Mouse (Mus musculus) forebrain, postnatal 0 days (tissue): ENCODE measurements around the gene Pck2. TPM values are rescaled to one million over a fixed set of nuclear protein-coding genes. Genes with fewer than 3 reads are reported as not detected.
A peak's percentile ranks its signal among the peaks of the same experiment; 100 is the strongest.

Experiments
- ATAC-seq: fragments of 200-750 bp; cut with Nextera tagmentation; 2 replicates; pipeline ENCODE4 v1.8.0; 2017; ENCODE audit warnings: mild to moderate bottlenecking, moderate library complexity
- DNase-seq: peaks from one replicate; pipeline ENCODE4 v3.0.0-alpha.2; 2015
- H3K27ac ChIP-seq: fragments of 300-500 bp; sonication (generic); 2 replicates; pipeline ENCODE4 v1.5.1; 2014; ENCODE audit warnings: low read depth, mild to moderate bottlenecking, antibody characterized with exemption, low read length, moderate library complexity, mixed read lengths
- H3K27me3 ChIP-seq: fragments of 300-500 bp; sonication (generic); 2 replicates; pipeline ENCODE4 v1.6.1; 2014; ENCODE audit warnings: mild to moderate bottlenecking, low read length, mixed read lengths; ENCODE audit not compliant: insufficient read depth
- H3K36me3 ChIP-seq: fragments of 300-500 bp; sonication (generic); 2 replicates; pipeline ENCODE4 v1.6.1; 2014; ENCODE audit warnings: mild to moderate bottlenecking, moderate library complexity; ENCODE audit not compliant: insufficient read depth
- H3K4me1 ChIP-seq: fragments of 300-500 bp; sonication (generic); 2 replicates; pipeline ENCODE4 v1.6.1; 2014; ENCODE audit warnings: antibody characterized with exemption; ENCODE audit not compliant: insufficient read depth
- H3K4me2 ChIP-seq: fragments of 300-500 bp; sonication (generic); 2 replicates; pipeline ENCODE4 v1.6.1; 2014; ENCODE audit warnings: low read depth, mild to moderate bottlenecking, moderate library complexity
- H3K4me3 ChIP-seq: fragments of 300-500 bp; sonication (generic); 2 replicates; pipeline ENCODE4 v1.5.1; 2014; ENCODE audit warnings: low read depth, low read length, mixed read lengths
- H3K9ac ChIP-seq: fragments of 300-500 bp; sonication (generic); 2 replicates; pipeline ENCODE4 v1.6.1; 2014; ENCODE audit warnings: mild to moderate bottlenecking
- H3K9me3 ChIP-seq: fragments of 300-500 bp; sonication (generic); 2 replicates; pipeline ENCODE4 v1.6.1; 2016; ENCODE audit warnings: low read length
- CTCF ChIP-seq: sonication (generic); IDR thresholded peaks from 2 replicates; pipeline ENCODE4 v1.5.1; 2016; ENCODE audit warnings: antibody characterized with exemption, control low read depth, low read depth
- WGBS: fragments of 180-500 bp; shearing (Covaris S2); extraction: QIAGEN DNeasy Blood & Tissue Kit; methylation state at CpG from one replicate; pipeline ENCODE4 v1.1.7; 2014; 5-methylcytosine and 5-hydroxymethylcytosine counted together
- polyA plus RNA-seq: library from polyadenylated mRNA; unstranded; fragments of >200 nt; fragmentation: Nextera tagmentation; extraction: Ambion mirVana; gene quantifications from 2 replicates; pipeline ENCODE4 v1.2.1, GENCODE M21; 2015
- total RNA-seq: library from RNA; depleted of rRNA; stranded (reverse); fragments of >200 nt; gene quantifications from 2 replicates; pipeline ENCODE4 v1.2.3, GENCODE M21; 2014

The Pck2 gene
- total and polyA plus RNA-seq, 2 experiments from 2014 or later: 12.5 to 23.6 TPM

DNA sequence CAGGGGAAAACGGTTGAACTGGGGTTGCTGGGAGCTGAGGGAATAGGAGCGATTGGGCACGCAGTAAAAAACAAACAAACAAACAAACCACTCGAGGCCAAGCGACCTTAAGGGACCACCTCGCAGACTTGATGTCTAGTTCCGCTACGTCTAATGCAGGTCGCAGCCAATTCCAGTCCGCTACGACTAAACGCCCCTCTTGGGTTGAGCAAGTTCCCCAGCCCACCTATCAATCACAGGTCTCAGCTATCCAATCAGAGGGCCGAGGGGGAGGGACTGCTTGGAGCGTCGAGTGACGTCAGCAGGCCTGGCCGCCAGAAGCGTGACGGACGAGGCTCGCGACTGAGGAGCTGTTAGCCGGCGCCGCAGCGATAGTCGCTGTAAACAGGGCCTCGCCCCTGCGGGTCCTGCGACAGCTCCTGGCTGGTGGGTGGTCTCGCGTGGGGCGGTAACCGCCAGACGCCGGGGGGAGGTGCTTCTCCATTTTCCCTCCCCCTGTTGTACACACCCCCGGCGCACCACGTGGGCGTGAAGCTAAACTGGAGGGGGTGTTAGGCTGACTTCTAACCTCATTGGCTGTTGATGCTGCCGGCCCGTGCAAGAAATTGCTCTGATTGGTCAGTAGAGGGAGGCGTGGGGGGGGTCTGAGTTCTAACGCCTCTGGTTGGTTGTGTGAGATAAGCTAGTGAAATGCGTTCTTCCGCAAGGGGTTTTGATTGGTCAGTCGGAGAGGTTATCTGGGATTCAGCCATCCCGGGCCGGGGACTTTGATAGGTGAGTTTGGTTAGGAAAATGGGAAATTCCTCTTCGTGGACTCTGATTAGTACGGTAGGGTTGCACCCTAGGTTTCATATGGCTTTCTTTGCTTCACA, 20.4 kb downstream of the Pck2 start, which contains the start of gene A730061H03Rik:
Gene A730061H03Rik, minus strand, starts transcription at position 205 of the 872 bp plus-strand sequence.
- peaks cover 21% of the 10 kb centered on the region for H3K36me3 ChIP-seq
- peak within 1 kb of the TSS; percentile 74 for H3K4me2 ChIP-seq
- 3% methylated on average over 51 of the region's 51 CpGs for WGBS
- H3K27me3 ChIP-seq: no peaks in the 10 kb centered on the region
- peak within 1 kb of the TSS; percentile 58 for H3K4me3 ChIP-seq
- H3K9me3 ChIP-seq: no peaks in the 10 kb centered on the region
- peak within 1 kb of the TSS; percentile 68 for H3K9ac ChIP-seq
- DNase-seq (peak; percentile 99), ATAC-seq (peak; percentile 95)
- H3K4me1 ChIP-seq: peaks cover 9% of the 10 kb centered on the region
- 0 out of 2 replicates have a peak, but pooled peaks have one; percentile 38 for TF ChIP-seq CTCF
- peak within 1 kb of the TSS; percentile 95 for H3K27ac ChIP-seq

DNA sequence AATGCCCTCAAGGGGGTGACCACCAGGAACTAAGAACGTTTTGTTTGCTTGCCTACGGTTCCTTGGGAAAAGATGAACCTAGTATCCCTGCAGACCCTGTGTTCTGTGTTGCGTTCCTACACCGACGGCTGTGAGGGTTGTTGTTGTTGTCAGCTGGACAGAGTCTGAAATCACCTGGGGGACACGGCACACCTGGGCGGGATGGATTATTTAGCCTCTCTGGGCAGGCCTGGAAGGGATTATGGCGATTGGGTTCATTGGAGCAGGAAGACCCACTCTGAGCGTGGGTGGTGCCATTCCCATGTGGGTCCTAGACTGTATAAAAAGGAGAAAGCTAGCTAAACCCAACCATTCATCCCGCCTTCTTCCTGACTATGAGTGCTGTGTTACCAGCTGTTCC, 21.8 kb downstream of the Pck2 start:
- H3K4me1 ChIP-seq: peaks cover 9% of the 10 kb centered on the region
- no peaks in the 10 kb centered on the region for H3K9me3 ChIP-seq
- no peak overlapping the region for H3K9ac ChIP-seq
- H3K4me2 ChIP-seq: peak overlapping the region; percentile 74; the same call in 1 of the 2 replicates
- no peak overlapping the region for H3K4me3 ChIP-seq
- WGBS: 93% methylated on average over 10 of the region's 10 CpGs
- ATAC-seq (no peak), DNase-seq (no peak)
- no peaks in the 10 kb centered on the region for H3K27me3 ChIP-seq
- no peak overlapping the region for H3K27ac ChIP-seq
- peaks cover 36% of the 10 kb centered on the region for H3K36me3 ChIP-seq
- TF ChIP-seq CTCF: no peak

DNA sequence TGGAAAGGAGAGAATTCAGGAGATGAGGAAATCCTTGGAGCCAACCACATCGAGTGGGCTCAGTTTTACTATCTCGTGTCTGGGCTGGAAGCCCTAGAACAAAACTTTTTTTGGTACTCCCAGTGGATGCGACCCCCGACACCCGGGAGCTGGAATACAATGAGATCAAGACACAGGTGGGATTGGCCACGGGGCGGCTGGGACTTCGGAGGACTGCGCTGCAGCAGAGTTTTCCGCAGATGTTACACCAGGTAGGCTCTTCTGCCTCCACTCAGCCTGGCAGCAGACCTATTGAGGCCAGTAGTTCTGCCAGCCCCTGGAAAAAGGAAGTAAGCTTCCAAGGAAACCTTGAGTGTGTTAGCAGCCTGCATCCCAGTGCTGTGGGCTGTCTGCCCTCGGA, 23.2 kb downstream of the Pck2 start:
- Histone ChIP-seq H3K9me3 (no peaks in the 10 kb centered on the region), H3K27ac (no peak overlapping the region), H3K27me3 (no peaks in the 10 kb centered on the region), H3K36me3 (peaks cover 50% of the 10 kb centered on the region), H3K4me1 (peaks cover 9% of the 10 kb centered on the region), H3K4me3 (no peak overlapping the region), H3K9ac (no peak overlapping the region), H3K4me2 (no peak overlapping the region)
- ATAC-seq (no peak), DNase-seq (no peak)
- 93% methylated on average over 11 of the region's 11 CpGs for WGBS
- no peak for TF ChIP-seq CTCF

DNA sequence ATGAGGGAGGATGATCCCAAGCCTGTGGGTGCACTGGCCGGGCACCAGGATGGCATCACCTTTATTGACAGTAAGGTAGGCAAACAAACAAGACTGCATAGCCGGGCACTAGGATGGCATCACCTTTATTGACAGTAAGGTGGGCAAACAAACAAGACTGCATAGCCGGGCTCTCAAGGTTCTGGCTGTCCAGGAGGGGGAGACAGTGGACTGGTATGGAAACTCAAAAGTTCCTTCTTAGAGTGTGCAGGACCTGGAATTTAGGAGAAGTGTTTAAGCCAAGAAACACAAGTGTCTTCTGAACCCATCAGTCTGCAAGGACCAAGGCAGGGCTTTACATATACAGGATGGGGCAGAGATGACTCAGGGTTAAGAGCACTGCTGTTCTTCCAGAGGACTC, 25.7 kb downstream of the Pck2 start:
- WGBS: 88% methylated on average over 3 of the region's 3 CpGs
- no peak overlapping the region for H3K9ac ChIP-seq
- H3K36me3 ChIP-seq: peaks cover 68% of the 10 kb centered on the region
- H3K27ac ChIP-seq: no peak overlapping the region
- no peak overlapping the region for H3K4me2 ChIP-seq
- peak; percentile 19; the same call in 1 of the 2 replicates for TF ChIP-seq CTCF
- no peaks in the 10 kb centered on the region for H3K27me3 ChIP-seq
- DNase-seq (no peak), ATAC-seq (no peak)
- no peak overlapping the region for H3K4me3 ChIP-seq
- H3K4me1 ChIP-seq: peaks cover 9% of the 10 kb centered on the region
- H3K9me3 ChIP-seq: no peaks in the 10 kb centered on the region

DNA sequence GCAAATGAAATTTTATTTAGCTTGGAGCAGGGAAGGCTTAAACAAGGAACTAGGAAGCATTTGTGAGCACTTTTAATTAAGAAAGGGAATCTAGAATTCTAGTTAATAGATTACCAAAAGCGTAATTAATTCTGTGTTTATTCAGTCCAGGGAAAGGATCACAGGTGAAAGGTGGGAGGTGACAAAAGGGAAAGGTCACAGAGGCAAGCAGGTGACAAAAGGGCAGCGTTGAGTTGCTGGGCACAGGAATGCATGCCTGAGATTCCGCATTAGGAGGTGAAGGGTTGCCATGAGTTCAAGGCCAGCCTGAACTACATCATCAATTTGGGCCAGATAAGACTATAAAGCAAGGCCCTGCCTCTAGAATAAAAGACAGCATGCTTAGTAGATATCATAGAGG, 27.4 kb downstream of the Pck2 start:
- no peak for DNase-seq
- no peak overlapping the region for H3K4me2 ChIP-seq
- no peak for TF ChIP-seq CTCF
- 90% methylated on average over 3 of the region's 3 CpGs for WGBS
- no peaks in the 10 kb centered on the region for H3K9me3 ChIP-seq
- no peak for ATAC-seq
- H3K27me3 ChIP-seq: no peaks in the 10 kb centered on the region
- no peak overlapping the region for H3K4me3 ChIP-seq
- no peak overlapping the region for H3K9ac ChIP-seq
- no peak overlapping the region for H3K27ac ChIP-seq
- peaks cover 68% of the 10 kb centered on the region for H3K36me3 ChIP-seq
- H3K4me1 ChIP-seq: no peaks in the 10 kb centered on the region

DNA sequence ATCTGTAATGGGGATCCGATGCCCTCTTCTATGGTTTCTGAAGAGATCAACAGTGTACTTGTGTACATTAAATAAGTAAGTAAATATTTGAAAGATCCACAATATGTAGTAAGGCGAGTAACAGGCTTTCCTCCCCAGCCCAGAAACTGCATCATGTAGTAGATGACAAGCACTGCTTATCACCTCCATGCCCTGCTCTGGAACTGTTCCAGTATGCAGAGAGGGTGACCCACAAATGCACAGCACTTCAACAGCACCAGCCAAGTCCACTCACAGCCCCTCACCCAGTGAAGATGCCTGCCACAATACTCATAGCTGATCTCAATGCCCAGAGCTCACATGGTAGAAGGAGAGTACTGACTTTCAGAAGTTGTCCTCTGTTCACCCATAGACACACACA, 30.5 kb downstream of the Pck2 start:
- Histone ChIP-seq H3K4me1 (no peaks in the 10 kb centered on the region), H3K9me3 (no peaks in the 10 kb centered on the region), H3K9ac (no peak overlapping the region), H3K4me2 (no peak overlapping the region), H3K27ac (no peak overlapping the region), H3K27me3 (no peaks in the 10 kb centered on the region), H3K4me3 (no peak overlapping the region), H3K36me3 (peaks cover 46% of the 10 kb centered on the region)
- ATAC-seq (no peak), DNase-seq (no peak)
- WGBS: 93% methylated on average over 2 of the region's 2 CpGs
- no peak for TF ChIP-seq CTCF

DNA sequence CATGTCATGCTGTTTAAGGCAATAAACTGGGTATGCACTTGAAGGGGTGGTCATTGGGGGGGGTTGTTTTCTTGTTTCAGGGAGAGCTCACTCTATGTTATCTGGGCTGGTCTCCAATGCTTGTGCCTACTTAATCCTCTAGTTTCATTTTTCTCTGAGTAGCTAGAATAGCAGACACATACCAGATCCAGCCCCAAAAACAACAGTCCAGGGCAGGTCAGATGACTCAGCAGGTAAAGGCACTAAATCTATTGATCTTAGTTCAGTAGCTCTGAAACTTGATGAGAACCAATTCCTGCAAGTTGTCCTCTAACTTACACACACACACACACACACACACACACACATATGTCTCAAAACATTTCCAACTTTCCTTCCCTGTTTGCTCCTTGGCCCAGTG, 31.7 kb downstream of the Pck2 start:
- Histone ChIP-seq H3K27ac (no peak overlapping the region), H3K4me2 (no peak overlapping the region), H3K4me1 (no peaks in the 10 kb centered on the region), H3K36me3 (peaks cover 34% of the 10 kb centered on the region), H3K4me3 (no peak overlapping the region), H3K9ac (no peak overlapping the region), H3K9me3 (no peaks in the 10 kb centered on the region), H3K27me3 (no peaks in the 10 kb centered on the region)
- no peak for TF ChIP-seq CTCF
- ATAC-seq (no peak), DNase-seq (no peak)
